Mouse (Mus musculus) bone marrow, adult 2 months (tissue): ENCODE measurements around the gene Hoxd11.

ENCODE experiments used
- CTCF ChIP-seq: fragments of 200-500 bp; IDR thresholded peaks from 2 replicates; pipeline ENCODE4 v1.5.1; 2011; ENCODE audit warnings: low read length, control low read depth; ENCODE audit not compliant: control insufficient read depth, insufficient read depth
- POLR2A ChIP-seq: fragments of 200-500 bp; IDR thresholded peaks from 2 replicates; pipeline ENCODE4 v1.6.1; 2011; ENCODE audit warnings: low read depth, mild to moderate bottlenecking, control low read depth, low read length, borderline replicate concordance; ENCODE audit not compliant: control insufficient read depth

DNA sequence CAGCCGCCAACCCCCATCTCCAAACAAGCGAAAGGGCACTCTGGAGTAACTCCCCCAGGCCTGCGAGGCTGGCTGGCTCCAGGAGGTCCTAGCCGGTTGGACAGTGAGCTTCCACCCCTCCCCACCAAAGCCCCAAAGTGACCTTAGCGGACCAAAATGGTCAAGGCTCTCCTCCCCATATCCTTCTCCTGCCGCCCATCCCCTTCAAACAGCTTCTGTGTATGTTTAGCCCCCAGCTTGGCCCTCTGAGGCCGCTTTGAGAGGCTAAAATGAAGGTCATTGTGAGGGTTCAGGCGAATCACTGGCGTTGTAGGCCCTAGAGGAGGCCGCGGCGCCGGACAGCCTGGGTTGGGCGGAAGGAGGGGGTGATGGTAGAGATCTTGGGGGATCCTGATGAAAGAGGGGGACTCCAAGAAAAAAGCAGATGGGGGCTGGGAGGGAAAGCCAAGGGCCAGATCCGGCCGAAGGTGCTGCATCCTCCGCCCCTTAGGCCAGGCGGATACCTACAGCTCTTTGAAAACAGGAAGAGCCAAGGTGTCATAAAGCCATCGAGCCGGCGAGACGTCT lies 21.3 kb downstream of the Hoxd11 start:
- TF ChIP-seq POLR2A (no peak), CTCF (no peak)
